Mouse (Mus musculus): ENCODE measurements around the gene Pcnt.

DNA sequence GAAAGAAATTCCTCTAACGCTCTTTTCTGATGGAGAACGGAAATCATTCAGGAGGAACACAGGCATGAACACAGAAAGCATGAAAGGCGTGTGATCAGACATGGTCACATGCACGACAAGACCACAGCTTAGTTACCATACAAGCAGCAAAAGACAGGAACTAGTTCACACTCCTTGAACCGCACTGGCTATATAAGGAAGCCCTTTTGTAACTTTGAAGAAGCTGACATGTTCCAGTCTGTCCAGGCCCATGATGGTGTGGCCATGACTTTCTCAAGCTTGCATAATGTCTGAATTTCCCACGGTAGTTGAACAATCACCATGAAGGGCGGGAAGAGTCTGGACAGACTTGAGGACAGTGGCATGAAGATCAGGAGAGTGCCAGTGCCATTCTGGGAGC lies 16.9 kb downstream of the Pcnt start:
- TF ChIP-seq CTCF (IDR thresholded peaks at IDR 0.05) = no peak
- no peak for TF ChIP-seq EP300 (IDR thresholded peaks at IDR 0.05; ENCODE audit: insufficient read depth, low read depth, low read length)

Data from heart, adult 2 months (tissue).